Mouse (Mus musculus) kidney, embryonic 15.5 days (tissue): ENCODE data around the gene Rnf10. TPM values are rescaled to one million over a fixed set of nuclear protein-coding genes. Genes with fewer than 3 reads are reported as not detected.

Experiments used
- ATAC-seq: fragments of 200-750 bp; cut with Nextera tagmentation; replicated peaks from 2 replicates; pipeline ENCODE4 v1.8.0; 2017; ENCODE audit warnings: moderate TSS enrichment; ENCODE audit not compliant: low FRiP score
- H3K27ac ChIP-seq: fragments of 300-500 bp; sonication (generic); 2 replicates; pipeline ENCODE4 v1.5.1; 2015; ENCODE audit warnings: mild to moderate bottlenecking, inconsistent platforms
- H3K27me3 ChIP-seq: fragments of 300-500 bp; sonication (generic); 2 replicates; pipeline ENCODE4 v1.6.1; 2015; ENCODE audit warnings: inconsistent platforms
- H3K36me3 ChIP-seq: fragments of 300-500 bp; sonication (generic); 2 replicates; pipeline ENCODE4 v1.6.1; 2015; ENCODE audit warnings: inconsistent platforms
- H3K4me1 ChIP-seq: fragments of 300-500 bp; sonication (generic); 2 replicates; pipeline ENCODE4 v1.6.1; 2015; ENCODE audit warnings: inconsistent platforms
- H3K4me2 ChIP-seq: fragments of 300-500 bp; sonication (generic); 2 replicates; pipeline ENCODE4 v1.6.1; 2015; ENCODE audit warnings: moderate library complexity, mild to moderate bottlenecking, inconsistent platforms
- H3K4me3 ChIP-seq: fragments of 300-500 bp; sonication (generic); replicated peaks from 2 replicates; pipeline ENCODE4 v1.5.1; 2015; ENCODE audit warnings: mild to moderate bottlenecking, inconsistent platforms
- H3K9ac ChIP-seq: fragments of 300-500 bp; sonication (generic); 2 replicates; pipeline ENCODE4 v1.6.1; 2015; ENCODE audit warnings: mild to moderate bottlenecking, inconsistent platforms
- H3K9me3 ChIP-seq: fragments of 300-500 bp; sonication (generic); replicated peaks from 2 replicates; pipeline ENCODE4 v1.6.1; 2016; ENCODE audit warnings: inconsistent platforms
- WGBS: fragments of 180-500 bp; shearing (Covaris S2); methylation state at CpG from one replicate; pipeline ENCODE4 v1.1.7; 2015; ENCODE audit warnings: mixed read lengths; 5-methylcytosine and 5-hydroxymethylcytosine counted together
- polyA plus RNA-seq: library from polyadenylated mRNA; unstranded; fragments of >200 nt; fragmentation: Nextera tagmentation; extraction: Ambion mirVana; gene quantifications from 2 replicates; pipeline ENCODE4 v1.2.1, GENCODE M21; 2015

Gene Rnf10
- polyA plus RNA-seq, 1 experiment from 2014 or later, result 142 TPM

DNA sequence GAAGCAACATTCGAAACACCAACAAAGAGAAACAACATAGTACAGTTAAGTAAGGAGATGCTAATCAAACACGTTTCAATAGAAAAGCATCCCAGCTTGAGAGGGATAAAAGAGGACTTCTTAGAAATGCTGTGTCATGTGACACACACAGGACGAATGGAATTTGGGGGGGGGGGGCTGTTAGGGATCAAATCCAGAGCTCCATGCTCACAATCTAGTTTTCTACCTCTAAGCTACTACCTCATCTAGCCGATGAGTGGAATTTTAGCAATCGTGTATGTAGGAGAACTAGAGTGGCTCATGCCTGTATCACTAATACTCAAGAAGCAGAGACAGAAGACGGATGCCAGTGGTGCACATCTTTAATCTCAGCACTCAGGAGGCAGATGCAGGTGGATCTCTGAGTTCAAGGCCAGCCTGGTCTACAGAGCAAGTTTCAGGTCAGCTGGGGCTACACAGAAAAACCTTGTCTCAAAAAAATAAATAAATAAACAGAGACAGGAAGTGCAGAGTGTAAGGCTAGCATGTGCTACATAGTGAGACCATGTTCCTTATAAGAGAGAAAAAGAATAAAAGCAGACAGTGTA, 944 bp upstream of the Rnf10 start:
- ATAC-seq, result no peak
- peak overlapping the region; percentile 73 for H3K4me2 ChIP-seq
- H3K27ac ChIP-seq, result peak overlapping the region; percentile 78; the same call in 1 of the 2 replicates
- no peaks in the 10 kb centered on the region for H3K9me3 ChIP-seq
- H3K4me1 ChIP-seq, result peaks cover 35% of the 10 kb centered on the region
- H3K27me3 ChIP-seq, result no peaks in the 10 kb centered on the region
- peaks cover 14% of the 10 kb centered on the region for H3K36me3 ChIP-seq
- H3K4me3 ChIP-seq, result peak overlapping the region; percentile 97; the same call in 1 of the 2 replicates
- 74% methylated on average over 6 of the region's 6 CpGs for WGBS
- no peak overlapping the region for H3K9ac ChIP-seq

DNA sequence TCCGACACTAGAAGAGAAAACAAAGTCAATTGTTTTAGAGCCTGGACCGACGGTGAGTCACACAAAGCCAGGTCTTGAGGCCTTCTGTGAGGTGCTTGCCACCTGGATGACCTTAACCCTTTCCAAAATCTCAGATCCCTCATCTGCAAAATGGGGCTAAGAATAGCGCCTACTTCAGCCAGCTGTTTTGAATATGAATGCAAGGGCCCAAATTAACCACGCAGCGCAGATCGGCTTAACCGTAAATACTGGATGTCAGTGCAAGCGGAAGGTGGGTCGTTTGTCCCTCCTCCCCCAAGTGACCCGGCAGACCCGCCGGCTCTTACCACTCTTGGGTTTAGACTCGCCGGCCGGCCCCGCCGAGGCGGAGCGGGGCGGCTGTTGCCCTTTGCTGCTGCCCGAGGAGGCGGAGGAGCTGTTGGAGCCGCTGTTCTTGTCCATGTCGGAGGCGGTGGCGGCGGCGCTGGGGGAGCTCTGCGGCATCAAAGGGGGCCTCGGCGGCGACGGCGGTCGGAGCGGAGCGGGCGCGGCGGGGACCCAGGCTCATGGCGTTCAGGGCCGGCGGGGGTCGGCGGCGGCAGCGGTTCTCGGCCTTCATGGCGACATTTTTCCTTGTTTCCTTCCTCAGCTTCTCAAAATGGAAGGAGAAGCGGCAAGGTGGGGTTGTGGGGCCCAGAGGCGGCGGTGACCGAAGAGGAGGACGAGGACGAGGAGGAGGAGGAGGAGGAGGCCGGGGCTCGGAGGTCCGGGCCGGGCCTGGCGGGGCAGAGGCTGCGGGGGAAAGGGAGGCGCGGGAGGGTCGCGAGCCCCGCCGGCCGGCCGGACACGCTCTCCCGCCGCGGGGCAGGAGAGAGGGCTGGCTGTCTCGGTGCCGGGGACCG, 527 bp downstream of the Rnf10 start:
- Histone ChIP-seq H3K27ac (peak overlapping the region; percentile 78), H3K4me3 (peak overlapping the region; percentile 97)
- under 1% methylated on average over 74 of the region's 77 CpGs for whole genome bisulfite sequencing

DNA sequence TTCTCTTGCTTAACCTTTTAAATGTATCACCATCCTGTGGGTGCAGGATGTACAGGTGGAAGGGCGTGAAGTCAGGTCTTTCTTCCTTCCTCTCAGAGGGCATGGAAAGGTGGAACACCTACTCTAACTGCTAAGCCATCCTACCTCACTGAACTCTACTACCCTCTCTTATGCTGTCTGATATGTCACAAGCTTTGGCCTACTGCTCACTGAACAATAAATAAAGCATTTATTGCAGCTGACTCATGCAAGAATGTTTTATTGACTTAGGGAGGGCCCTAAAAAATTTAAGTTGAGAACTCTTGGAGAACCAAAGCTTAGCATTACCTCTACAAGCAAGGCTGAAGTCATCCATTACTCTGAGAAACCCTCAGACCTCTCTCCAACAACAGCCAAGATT, 2.7 kb downstream of the Rnf10 start:
- ATAC-seq, result no peak
- H3K9me3 ChIP-seq, result no peaks in the 10 kb centered on the region
- no peak overlapping the region for H3K27ac ChIP-seq
- WGBS, result 90% methylated on average over 1 of the region's 1 CpGs
- no peaks in the 10 kb centered on the region for H3K27me3 ChIP-seq
- H3K9ac ChIP-seq, result no peak overlapping the region
- peak overlapping the region; percentile 97; the same call in 1 of the 2 replicates for H3K4me3 ChIP-seq
- peaks cover 53% of the 10 kb centered on the region for H3K4me1 ChIP-seq
- H3K4me2 ChIP-seq, result peak overlapping the region; percentile 73
- H3K36me3 ChIP-seq, result peaks cover 43% of the 10 kb centered on the region

More for the DNA sequence above, 527 bp downstream of the Rnf10 start:
- H3K4me2 ChIP-seq, result peak overlapping the region; percentile 73
- H3K4me1 ChIP-seq, result peaks cover 47% of the 10 kb centered on the region
- peak overlapping the region; percentile 98 for H3K9ac ChIP-seq
- peaks cover 25% of the 10 kb centered on the region for H3K36me3 ChIP-seq
- peak; percentile 62 for ATAC-seq
- H3K9me3 ChIP-seq, result no peaks in the 10 kb centered on the region
- no peaks in the 10 kb centered on the region for H3K27me3 ChIP-seq

DNA sequence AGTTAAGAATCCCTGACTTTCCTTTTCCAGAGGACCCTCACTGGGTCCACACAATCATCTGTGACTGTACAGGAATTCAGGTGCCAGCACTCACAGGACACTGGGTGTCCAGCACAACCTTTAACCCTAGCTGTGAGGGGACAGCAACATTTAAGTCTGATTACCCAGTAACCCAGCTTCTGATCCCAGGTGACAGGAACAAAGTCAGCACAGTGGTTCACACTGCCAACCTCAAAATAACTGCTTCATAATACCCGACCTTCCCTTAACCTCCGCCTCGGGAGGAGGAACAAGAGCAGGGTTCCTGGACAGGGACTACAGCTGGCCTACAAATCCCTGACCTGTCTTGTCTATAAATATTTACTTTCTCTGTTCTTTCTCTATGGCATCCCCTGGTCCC, 4.4 kb downstream of the Rnf10 start:
- H3K36me3 ChIP-seq, result peaks cover 45% of the 10 kb centered on the region
- H3K9ac ChIP-seq, result no peak overlapping the region
- H3K9me3 ChIP-seq, result no peaks in the 10 kb centered on the region
- H3K4me2 ChIP-seq, result no peak overlapping the region
- no peaks in the 10 kb centered on the region for H3K27me3 ChIP-seq
- no peak overlapping the region for H3K4me3 ChIP-seq
- 46% methylated on average over 3 of the region's 3 CpGs for WGBS
- peaks cover 51% of the 10 kb centered on the region for H3K4me1 ChIP-seq
- no peak for ATAC-seq
- peak overlapping the region; percentile 32; the same call in 1 of the 2 replicates for H3K27ac ChIP-seq

DNA sequence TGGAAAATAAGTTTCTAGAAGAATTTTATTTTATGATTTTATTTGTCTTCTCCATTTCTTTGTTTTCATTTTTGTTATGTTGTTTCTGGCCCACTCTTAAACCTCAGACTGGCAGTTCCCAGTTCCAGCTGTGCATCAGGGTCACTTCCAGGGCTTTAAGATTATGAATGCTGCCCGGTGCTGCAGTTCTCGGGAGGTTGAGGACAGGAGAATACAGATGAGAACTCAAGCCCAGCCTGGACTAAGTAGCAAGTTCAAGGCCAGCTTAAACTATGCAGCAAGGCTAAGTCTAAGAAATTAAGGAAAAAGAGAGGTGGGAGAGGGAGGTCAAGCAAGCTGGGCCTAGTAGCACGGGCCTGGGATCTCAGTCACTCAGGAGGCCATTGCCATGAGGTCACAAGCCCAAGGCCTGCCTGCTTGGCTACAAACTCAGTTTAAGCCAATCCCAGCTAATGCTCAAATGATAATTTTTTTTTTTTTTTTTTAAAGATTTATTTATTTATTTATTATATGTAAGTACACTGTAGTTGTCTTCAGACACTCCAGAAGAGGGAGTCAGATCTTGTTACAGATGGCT, 5.1 kb downstream of the Rnf10 start:
- Histone ChIP-seq H3K9me3 (no peaks in the 10 kb centered on the region), H3K27ac (no peak overlapping the region), H3K4me3 (no peak overlapping the region), H3K9ac (no peak overlapping the region), H3K4me1 (peaks cover 48% of the 10 kb centered on the region), H3K27me3 (no peaks in the 10 kb centered on the region), H3K36me3 (peaks cover 51% of the 10 kb centered on the region), H3K4me2 (no peak overlapping the region)
- ATAC-seq, result no peak
- 70% methylated on average over 3 of the region's 3 CpGs for WGBS

DNA sequence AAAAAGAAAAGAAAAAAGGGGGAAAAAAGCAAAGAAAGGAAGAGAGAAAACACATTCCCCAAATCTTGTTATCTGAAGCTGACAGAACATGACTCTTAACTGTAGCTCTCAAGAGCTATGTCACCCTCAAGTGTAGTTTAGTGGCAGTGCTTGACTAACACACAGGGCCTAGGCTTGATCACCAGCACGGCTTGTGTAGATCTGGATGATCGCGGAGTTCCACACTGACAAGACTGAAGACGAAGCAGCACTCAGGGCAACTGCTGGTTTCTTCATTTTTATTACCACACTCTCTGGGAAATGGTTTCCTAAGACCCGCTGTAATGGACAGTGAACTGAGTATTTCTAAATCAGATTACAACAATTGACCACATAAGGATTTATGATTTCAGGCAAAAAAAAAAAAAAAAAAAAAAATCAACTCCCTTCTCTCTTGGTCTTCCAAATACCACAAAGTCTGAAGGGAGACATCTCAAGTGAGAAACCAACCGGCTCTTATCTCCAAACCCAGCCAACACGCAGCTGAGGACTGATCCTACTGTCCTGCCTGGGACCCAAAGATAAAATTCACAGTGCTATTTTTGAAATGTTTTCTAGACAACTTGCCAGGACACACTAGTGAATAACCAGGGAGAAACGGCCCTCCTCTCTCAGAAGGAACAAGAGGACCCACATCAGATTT, 5.8 kb downstream of the Rnf10 start:
- Histone ChIP-seq H3K9ac (no peak overlapping the region), H3K9me3 (no peaks in the 10 kb centered on the region), H3K4me1 (peaks cover 48% of the 10 kb centered on the region), H3K4me2 (no peak overlapping the region), H3K27ac (no peak overlapping the region), H3K27me3 (no peaks in the 10 kb centered on the region), H3K4me3 (no peak overlapping the region), H3K36me3 (peaks cover 56% of the 10 kb centered on the region)
- peak; percentile 58; the same call in 1 of the 2 replicates for ATAC-seq
- WGBS, result 75% methylated on average over 8 of the region's 8 CpGs

DNA sequence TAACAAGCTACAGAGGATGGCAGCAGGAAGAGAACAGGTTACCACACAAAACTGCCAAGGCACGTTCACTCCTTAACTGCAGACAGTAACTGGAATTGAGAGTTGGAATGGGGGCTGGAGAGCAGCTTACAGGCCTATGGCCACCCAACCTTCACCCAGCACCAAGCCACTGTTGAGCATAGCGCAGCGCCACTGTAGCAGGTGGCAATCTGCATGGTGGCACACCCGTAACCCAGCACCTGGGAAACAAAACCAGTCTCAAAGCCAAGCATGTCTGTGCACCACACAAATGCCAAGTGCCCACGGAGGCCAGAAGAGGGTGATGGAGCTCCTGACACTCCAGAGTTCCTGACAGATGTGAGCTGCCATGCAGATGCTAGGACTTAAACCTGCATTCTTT, 6.4 kb downstream of the Rnf10 start:
- Histone ChIP-seq H3K27me3 (no peaks in the 10 kb centered on the region), H3K4me3 (no peak overlapping the region), H3K27ac (no peak overlapping the region), H3K4me2 (no peak overlapping the region), H3K4me1 (peaks cover 45% of the 10 kb centered on the region), H3K9me3 (no peaks in the 10 kb centered on the region), H3K36me3 (peaks cover 56% of the 10 kb centered on the region), H3K9ac (no peak overlapping the region)
- ATAC-seq, result no peak
- 89% methylated on average over 5 of the region's 5 CpGs for WGBS

DNA sequence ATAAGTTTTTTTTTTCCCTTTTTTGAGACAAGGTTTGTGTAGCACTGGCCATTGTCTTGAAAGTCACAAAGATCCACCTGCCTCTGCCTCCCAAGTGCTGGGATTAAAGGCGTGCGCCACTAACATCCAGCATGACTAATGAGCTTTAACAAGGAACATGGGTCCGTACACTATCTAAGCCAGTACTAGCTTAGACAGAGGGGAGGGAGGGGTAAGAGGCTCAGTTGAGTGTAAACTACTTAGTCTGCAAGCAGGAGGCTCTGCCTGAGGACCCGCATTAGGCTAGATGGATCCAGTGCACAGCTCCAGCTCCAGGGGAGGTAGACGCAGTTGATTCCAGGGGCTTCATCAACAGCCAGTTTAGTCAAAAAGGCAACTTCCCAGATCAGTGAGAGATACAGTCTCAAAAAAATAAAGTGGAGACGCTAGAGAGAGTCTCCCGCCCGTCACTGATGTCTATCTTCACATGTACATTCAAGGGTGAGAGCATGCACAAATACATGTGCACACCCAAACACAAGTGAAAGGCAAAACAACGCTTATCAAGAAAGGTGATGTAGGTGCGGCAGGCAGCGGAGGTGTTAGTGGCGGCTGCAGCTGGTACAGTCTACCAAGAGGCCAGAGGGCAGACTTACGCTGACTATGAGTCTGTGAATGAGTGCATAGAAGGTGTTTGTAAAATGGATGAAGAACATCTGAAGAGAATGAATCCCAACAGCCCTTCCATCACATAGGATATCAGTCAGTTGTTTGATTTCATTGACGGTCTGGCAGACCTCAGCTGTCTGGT, 10.0 kb downstream of the Rnf10 start:
- H3K9me3 ChIP-seq, result no peaks in the 10 kb centered on the region
- WGBS, result 88% methylated on average over 14 of the region's 14 CpGs
- H3K27me3 ChIP-seq, result no peaks in the 10 kb centered on the region
- no peak overlapping the region for H3K4me2 ChIP-seq
- peaks cover 11% of the 10 kb centered on the region; the same call in 1 of the 2 replicates for H3K4me1 ChIP-seq
- H3K27ac ChIP-seq, result no peak overlapping the region
- peaks cover 69% of the 10 kb centered on the region for H3K36me3 ChIP-seq
- no peak overlapping the region for H3K9ac ChIP-seq
- ATAC-seq, result no peak
- H3K4me3 ChIP-seq, result no peak overlapping the region

DNA sequence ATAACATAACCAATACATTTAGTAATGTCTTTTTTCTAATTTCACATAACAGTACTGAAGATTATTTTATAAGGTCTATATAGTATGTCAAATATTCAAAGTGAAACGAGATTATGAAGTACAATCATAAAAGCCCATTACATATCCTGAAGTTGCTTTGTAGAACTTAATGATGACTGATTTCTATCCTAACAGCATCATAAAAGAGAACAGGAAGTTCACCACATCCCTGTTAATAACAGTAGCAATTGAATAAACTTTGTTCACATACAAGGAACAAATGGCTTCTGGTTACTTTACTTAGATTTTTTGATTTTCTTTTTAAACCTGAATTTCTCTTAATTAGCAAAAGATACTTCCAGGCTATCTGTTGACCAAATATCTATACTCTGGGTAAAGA, 10.8 kb downstream of the Rnf10 start:
- 73% methylated on average over 1 of the region's 1 CpGs for WGBS
- H3K36me3 ChIP-seq, result peaks cover 72% of the 10 kb centered on the region
- no peak overlapping the region for H3K4me2 ChIP-seq
- H3K27me3 ChIP-seq, result no peaks in the 10 kb centered on the region
- H3K27ac ChIP-seq, result no peak overlapping the region
- ATAC-seq, result no peak
- H3K9me3 ChIP-seq, result no peaks in the 10 kb centered on the region
- H3K4me3 ChIP-seq, result no peak overlapping the region
- no peak overlapping the region for H3K9ac ChIP-seq
- H3K4me1 ChIP-seq, result 0 out of 2 replicates have a peak, but pooled peaks cover 5% of the 10 kb centered on the region

DNA sequence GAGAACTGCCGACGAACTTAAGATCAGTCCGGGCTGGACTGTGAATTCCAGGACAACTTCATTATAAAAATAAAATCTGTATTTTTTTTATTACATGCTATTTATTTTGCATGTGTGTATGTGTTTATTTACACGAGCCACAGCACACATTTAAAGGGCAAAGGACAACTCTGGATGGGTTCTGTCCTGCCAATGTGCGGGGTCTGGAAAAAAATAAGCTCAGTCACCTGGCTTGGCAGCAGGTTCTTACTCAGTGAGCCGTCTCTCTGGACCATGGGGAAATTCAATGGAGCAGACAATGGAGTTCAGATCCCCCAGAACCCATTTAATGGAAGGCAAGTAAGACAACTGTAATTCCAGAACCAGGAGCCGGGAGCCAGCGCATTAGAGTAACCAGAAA, 11.6 kb downstream of the Rnf10 start:
- H3K27ac ChIP-seq, result no peak overlapping the region
- no peak overlapping the region for H3K4me2 ChIP-seq
- no peak overlapping the region for H3K4me3 ChIP-seq
- no peaks in the 10 kb centered on the region for H3K9me3 ChIP-seq
- 89% methylated on average over 8 of the region's 8 CpGs for WGBS
- no peak for ATAC-seq
- H3K4me1 ChIP-seq, result 0 out of 2 replicates have a peak, but pooled peaks cover 2% of the 10 kb centered on the region
- H3K27me3 ChIP-seq, result no peaks in the 10 kb centered on the region
- no peak overlapping the region for H3K9ac ChIP-seq
- H3K36me3 ChIP-seq, result peaks cover 72% of the 10 kb centered on the region

DNA sequence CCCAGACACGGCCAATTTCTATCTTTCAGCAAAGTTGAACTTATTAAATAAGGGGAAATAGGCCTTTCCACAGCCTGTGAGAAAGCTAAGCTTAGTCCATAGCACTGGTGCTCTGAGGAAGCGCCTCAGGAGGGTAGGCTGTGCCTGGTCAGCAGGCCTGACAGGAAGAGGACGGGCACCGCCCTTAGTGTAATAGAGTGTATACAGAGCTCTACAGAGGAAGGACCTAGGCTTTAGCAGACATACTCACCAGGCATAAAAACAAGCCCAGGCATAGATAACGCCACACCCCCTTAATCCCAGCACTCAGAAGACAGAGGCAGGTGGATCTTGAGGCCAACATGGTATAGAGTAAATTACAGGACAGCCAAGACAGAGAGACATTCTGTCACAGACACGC, 12.3 kb downstream of the Rnf10 start:
- H3K4me2 ChIP-seq, result no peak overlapping the region
- ATAC-seq, result no peak
- H3K27me3 ChIP-seq, result no peaks in the 10 kb centered on the region
- H3K9ac ChIP-seq, result no peak overlapping the region
- no peaks in the 10 kb centered on the region for H3K4me1 ChIP-seq
- H3K9me3 ChIP-seq, result no peaks in the 10 kb centered on the region
- no peak overlapping the region for H3K4me3 ChIP-seq
- no peak overlapping the region for H3K27ac ChIP-seq
- WGBS, result 87% methylated on average over 6 of the region's 6 CpGs
- H3K36me3 ChIP-seq, result peaks cover 74% of the 10 kb centered on the region
